Mouse (Mus musculus) mesoderm, embryonic 11.5 days (tissue): Measurements from ENCODE around the gene Msrb2.

ENCODE experiments used
- DNase-seq: peaks from one replicate; pipeline ENCODE4 v3.0.0-alpha.2; 2012; ENCODE audit warnings: low read depth, low spot score

The Msrb2 gene

DNA sequence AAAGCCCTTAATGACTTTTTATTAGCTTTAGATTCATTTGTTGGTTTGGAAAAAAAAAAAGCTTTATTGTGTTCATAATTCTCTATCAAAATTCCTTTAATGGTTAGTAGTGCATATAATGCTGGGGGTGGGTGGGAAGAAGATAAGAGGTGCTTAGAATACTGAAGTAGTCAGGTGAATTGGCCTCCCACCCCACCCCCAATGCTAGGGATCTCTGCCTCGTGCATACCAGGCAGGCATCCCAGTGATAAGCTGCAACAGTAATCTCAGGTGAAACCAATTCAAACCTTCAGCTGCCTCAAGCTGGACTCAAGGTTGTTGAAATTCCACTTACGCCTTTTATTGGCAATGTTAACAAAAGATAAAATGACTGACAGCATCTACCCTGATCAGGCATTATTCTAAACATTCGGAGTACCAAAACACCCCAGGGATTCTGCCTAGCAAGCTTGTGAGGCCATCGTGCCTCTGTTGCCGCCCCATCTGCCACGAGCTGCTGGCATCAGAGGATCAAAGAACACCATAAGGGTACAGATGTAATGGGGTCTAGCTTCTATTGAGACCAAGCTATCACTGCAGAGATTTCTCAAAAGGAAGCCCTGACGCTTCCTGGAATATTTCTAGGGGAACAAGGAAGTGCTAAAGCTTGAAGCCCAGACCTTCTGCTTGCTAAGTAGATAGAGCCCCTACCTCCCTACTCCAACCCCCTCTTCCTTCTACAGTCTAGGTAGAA is 19.3 kb downstream of the Msrb2 start:
- DNase-seq, result no peak

GRCm38 (mm10) chr2:19391649-19392048 is 20.4 kb downstream of the Msrb2 start:
- no peak for DNase-seq

DNA sequence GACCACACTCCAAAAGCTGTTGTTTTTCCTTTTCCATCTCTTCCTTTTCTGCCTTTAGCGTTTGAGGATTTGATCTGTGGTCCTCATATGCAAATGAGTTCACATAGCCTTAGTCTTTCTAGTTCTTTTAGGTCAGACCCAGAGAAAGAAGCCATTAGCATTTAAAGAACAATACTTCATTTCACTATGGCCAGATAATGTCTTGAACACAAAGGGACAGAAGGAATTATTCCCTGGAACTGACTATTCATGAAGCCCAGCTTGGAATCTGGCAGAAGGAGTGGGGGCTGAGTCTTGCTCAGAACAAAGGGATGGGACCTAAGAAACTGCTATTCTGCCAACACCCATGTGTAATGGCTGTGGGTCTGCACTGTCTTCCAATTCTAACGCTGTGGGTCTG is 21.6 kb downstream of the Msrb2 start:
- no peak for DNase-seq

- no peak for DNase-seq
These were observed 34.2 kb downstream of the Msrb2 start for GRCm38 (mm10) chr2:19405409-19405808.

GRCm38 (mm10) chr2:19406531-19406930 is 35.3 kb downstream of the Msrb2 start:
- no peak for DNase-seq

GRCm38 (mm10) chr2:19414222-19414965 is 43.2 kb downstream of the Msrb2 start:
- peak; percentile 67 for DNase-seq

DNA sequence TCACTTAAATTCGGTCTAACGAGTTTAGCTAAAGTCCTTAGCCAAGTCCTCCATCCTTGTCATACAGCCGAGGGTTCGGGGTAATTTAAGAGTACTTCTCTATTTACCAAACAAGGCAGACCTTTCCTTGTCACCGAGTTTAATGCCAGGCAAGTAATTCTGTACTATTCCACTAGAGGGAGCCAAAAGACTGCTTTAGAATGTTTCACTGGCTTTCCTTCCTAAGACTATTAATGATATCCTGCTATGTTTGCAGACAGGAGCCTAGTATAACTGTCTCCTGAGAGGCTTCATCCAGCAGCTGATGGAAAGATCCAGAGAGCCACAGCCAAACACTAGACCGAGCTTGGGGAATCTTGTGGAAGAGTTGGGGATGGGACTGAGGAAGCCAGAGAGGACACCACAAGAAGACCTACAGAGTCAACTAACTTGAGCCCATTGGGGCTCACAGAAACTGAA is 43.9 kb downstream of the Msrb2 start:
- DNase-seq, result peak; percentile 85

DNA sequence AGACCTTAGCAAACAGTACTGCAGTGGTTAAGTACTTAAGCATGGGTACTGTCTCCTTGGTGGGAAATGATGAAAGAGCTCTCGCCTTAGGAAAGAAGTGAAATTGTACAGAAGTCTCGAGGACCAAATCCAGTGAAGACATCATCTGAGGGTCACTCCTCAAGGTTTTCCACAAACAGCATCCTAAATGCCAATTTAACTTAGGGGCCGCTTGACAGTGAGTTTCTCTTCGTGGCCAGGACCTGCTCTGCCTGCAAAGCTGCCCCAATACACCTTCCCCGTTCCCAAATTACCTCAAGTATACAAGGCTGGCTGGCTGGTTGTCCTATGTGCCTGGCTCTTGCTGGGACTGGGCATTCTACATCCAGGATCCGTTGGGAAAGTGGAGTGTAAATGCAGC is 44.8 kb downstream of the Msrb2 start:
- DNase-seq, result no peak

DNA sequence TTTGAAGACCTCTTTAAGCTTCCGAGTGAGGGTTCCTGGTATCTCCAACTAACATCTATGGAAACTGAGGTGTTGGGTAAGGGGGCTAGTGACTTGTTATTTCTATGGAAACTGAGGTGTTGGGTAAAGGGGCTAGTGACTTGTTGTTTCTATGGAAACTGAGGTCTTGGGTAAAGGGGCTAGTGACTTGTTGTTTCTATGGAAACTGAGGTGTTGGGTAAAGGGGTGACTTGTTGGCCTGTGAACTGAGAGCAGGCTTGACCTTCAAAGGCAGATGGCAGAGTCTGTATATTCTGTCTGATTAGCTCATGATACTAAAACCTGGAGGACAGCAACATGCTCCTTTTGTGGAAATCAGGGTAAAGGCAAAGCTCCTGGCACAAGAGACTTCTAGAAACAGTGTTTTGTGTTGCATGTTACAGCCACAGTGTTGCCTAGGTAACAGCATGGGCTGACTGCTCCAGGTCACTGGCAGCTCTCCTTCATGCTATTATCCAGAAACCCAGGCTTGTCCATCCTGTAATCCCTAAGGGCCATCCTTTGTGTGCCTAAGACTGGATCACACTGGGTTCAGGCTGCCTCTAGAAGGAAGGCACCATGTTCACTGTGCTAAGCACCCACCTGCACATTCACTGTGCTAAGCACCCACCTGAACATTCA is 48.6 kb downstream of the Msrb2 start:
- DNase-seq, result no peak

DNA sequence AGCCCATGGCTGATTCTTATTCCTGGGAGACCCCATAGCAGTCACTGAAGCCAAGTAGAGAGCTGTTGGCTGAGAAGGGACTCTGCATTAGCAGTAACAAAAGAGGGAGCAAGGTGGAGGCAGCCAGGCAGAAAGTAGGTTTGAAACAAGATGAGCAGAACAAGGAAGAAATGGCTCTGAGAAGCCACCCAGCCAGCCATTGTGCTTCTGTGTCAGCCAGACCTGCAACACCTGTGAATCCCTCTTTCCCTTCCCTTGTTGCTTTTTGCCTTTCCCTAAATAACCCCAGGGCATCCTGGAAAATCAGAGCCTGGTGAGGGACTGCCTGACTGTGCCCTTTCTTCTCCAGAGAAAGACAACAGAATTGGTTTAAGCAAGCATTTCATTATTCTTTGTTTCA is 51.0 kb downstream of the Msrb2 start:
- no peak for DNase-seq

DNA sequence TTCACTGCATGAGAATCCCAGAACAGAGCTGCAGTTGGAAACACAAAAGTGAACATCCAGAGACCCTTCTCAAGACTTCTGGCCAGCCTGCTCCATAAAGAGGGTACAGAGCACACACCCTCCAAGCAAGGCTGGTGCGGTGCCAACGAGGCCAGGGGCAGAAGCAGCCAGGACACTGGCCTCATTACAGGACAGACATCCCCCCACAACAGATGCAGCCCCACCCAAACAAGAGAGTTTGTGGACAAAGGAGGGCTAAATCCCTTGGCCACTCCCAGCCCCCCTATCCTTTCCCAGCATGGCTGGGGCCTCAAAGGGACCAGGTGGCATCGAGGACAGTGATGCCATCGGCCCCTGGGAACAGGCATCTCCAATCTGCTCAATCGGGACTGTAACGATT is 51.8 kb downstream of the Msrb2 start:
- no peak for DNase-seq

DNA sequence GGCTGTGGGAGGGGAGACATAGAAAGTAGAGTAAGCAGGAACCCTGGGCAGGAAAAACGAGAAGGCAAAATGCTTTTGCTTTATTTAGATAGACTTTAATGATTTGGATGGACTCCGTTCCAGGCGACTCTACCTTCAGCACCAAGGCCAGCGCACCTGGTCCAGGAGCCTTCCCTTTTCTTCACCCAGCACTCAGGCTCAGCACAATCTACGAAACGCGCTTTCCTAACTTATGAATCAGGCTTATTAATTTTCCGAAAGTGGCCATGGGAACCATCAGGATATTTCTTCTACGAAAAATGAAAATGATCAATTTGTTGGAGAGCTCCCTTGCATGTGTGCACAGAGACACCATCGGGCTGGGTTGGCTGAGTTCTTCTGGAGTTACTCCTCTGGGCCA is 57.8 kb downstream of the Msrb2 start:
- DNase-seq, result peak; percentile 81

GRCm38 (mm10) chr2:19429691-19430690 is 58.8 kb downstream of the Msrb2 start:
- DNase-seq, result no peak

- DNase-seq, result no peak
These were observed 59.5 kb downstream of the Msrb2 start for GRCm38 (mm10) chr2:19430746-19431145.

DNA sequence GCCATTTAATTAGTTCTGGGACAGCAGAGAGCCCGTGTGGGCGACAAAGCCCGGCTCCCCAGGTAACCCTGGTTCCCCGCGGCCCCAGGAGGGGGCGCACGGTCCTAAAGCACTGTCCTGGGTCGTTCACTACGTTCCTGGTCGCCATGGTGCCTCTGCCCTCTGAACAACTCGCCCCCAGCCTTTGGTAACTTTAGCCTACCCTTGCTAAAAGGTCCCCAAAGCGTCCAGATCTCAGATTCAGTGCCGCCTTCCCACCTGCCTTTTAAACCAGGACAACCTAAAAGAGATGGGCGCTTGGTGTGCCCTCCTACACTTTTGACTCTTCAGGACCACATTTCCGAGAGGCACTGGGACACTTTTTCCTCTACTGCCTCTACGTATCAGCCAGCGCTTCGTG is 59.9 kb downstream of the Msrb2 start:
- no peak for DNase-seq

DNA sequence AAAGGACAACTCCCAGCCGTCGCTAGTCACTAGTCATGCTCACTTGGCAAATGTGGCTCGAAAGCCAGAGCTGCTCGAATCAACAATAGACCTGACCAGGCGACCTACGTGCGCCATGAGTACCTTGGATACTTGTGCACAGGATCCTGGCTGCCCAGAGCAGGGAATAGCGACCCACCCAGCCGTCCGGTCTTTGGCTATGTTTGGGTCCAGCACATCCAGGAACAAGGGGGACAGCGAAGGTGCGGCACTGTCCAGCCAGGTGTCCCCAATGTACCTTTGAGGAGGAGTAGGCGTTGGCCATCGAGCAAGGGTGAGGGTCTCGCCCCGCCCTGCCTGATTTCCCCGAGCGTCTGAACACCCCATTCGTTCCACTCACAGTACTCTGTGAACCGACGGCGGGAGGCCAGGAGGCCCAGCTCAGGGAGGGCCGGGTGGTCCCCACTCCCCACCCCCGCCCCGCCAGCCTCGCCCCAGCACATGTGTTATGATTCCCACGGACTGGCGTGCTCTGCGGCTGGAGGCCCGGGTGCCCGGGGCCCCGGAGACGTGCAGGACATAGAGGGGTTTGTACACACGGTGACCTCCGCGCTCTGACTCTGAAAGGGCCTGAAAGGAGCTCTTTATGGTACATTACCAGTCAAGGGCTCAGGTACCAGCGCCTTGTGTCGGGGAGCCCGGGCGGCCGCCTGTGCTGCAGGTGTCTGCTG is 60.5 kb downstream of the Msrb2 start:
- DNase-seq, result no peak

DNA sequence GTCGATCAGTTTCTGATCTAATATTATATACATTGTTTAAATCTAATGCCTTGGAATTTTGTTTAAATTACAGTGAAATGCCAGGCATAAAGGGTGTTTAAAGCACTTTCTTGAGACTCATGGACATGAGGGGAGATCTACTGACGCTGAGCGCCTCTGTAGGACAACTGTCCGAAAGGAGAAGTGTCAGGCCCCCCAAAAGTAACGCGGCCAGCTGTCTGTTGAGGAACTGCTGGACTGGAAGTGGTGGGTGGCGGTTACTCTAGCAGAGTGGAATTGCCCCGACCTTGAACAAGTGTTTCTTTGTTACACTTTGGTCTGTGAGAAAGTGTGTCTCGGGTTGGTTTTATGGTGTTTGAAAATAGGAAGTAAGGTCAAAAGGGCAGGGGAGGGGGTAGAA is 73.1 kb downstream of the Msrb2 start:
- no peak for DNase-seq
